Mouse (Mus musculus) kidney, adult 2 months (tissue): Measurements from ENCODE around the gene Upk3a.

Experiments used
- CTCF ChIP-seq: fragments of 200-500 bp; conservative IDR thresholded peaks from 2 replicates; pipeline ENCODE4 v1.5.1; 2011; ENCODE audit warnings: low read depth, mild to moderate bottlenecking, control low read depth, low read length, moderate library complexity, mixed read lengths; ENCODE audit not compliant: insufficient read depth, insufficient read length
- POLR2A ChIP-seq: fragments of 200-500 bp; IDR thresholded peaks from one replicate; pipeline ENCODE4 v1.6.1; 2011; ENCODE audit warnings: low read depth, low read length, control low read depth

DNA sequence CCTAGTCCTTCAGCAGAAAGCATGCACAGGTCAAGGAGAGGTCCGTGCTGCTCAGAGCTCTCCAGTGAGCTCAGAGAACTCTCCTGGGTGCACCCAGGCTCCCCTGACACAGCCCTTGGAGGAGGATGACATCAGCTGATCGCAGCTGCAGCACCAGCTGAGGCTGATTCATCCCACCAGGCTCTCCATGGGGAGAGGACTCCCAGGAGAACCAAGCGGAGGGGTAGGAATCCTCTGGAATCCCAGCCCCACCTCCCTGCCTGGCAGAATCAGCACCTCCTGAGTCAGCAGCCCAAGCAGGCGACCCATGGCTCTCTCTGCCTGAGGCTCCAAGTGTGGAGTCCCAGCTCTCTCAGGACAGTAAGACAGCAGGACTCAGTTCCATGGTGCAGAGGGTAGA, 41.2 kb upstream of the Upk3a start:
- TF ChIP-seq POLR2A: no peak
- TF ChIP-seq CTCF: no peak
